Mouse (Mus musculus): ENCODE data around the gene Snca.

- TF ChIP-seq GATA1 (IDR thresholded peaks at IDR 0.05; ENCODE audit: low read length) (no peak), TAL1 (IDR thresholded peaks at IDR 0.05; ENCODE audit: low read length) (no peak)
Measured at GRCm38 (mm10) chr6:60739776-60740175, 89.9 kb downstream of the Snca start.
